Mouse (Mus musculus) neutrophil, adult 5-6 weeks (primary cell): Measurements from ENCODE around the gene Atp8a2. TPM values are rescaled to one million over a fixed set of nuclear protein-coding genes. Genes with fewer than 3 reads are reported as not detected.
A peak's percentile ranks its signal among the peaks of the same experiment; 100 is the strongest.

Experiments
- ATAC-seq: fragments of 151-379, 151-347 bp; 2 replicates; pipeline ENCODE4 v1.8.0; 2017; ENCODE audit warnings: mild to moderate bottlenecking, moderate TSS enrichment; ENCODE audit not compliant: insufficient number of reproducible peaks, poor library complexity, low FRiP score, severe bottlenecking; ENCODE audit errors: extremely low read depth
- total RNA-seq: library from RNA; stranded (forward); fragments of 200-1000 nt; gene quantifications from 2 replicates; pipeline ENCODE4 v1.2.3, GENCODE M21; 2017

The Atp8a2 gene
- total RNA-seq, 1 experiment from 2014 or later, result 0.23 TPM

DNA sequence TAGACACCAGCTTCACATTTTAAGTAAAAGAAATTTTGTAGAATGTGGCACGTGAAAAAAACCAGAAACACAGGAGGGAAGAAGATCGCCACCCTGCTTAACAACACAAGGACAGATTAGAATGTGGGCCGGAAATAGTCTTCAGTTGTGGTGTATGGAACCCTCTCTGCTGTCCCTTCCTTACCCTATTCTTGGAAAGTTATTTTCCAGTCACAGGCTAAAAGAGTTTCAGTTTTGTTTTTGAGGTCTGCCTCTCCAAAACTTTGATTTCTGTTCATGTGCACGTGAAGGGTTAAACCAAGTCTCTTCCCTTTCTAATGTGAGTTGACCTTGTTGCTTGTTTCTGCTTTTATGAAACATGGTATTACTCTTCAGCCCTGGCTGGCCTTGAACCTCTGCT, 501.8 kb downstream of the Atp8a2 start:
- ATAC-seq, result no peak

GRCm38 (mm10) chr14:59692164-59692563, 504.8 kb downstream of the Atp8a2 start:
- ATAC-seq, result no peak

- ATAC-seq, result no peak
These were observed 505.6 kb downstream of the Atp8a2 start for GRCm38 (mm10) chr14:59691402-59691801.

DNA sequence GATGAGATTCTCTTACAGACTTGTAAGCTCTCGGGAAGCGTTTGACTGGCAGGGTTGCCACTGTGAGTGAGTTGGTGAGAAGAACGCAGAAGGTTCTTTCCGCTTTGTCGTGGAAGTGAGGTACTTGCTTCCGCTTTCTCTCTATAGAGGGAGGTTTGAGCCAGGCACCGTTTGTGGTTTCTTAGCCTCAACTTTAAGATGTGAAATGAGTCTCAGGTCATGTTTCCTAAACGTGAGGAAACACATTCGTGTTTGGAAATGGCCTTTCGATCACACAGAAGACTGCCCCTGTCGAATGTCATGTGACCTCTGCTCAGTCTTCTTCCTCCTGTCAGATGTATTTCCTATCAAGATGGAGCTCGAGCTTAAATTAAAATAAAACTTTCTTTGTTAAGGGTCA, 506.0 kb downstream of the Atp8a2 start:
- ATAC-seq, result peak; percentile 40; the same call in 1 of the 2 replicates

DNA sequence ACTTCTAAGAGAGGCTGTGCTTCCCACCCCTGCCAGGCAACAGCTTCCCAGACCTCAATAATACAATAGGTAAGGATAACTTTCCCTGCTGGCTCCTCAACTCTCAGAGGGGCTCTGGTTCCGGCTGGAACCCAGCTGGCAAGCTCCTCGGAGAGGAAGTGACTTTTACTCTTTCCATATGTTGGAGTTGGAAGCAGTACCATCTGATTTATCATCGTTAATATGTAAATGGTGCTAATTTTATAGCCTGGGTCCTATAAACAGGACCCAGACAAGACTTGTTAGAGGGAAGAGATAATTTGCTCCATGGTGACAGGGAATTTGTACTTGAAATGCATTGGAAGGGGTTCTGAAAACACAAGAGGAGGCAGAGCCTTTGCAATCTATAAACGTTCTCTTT, 507.4 kb downstream of the Atp8a2 start:
- ATAC-seq, result no peak

DNA sequence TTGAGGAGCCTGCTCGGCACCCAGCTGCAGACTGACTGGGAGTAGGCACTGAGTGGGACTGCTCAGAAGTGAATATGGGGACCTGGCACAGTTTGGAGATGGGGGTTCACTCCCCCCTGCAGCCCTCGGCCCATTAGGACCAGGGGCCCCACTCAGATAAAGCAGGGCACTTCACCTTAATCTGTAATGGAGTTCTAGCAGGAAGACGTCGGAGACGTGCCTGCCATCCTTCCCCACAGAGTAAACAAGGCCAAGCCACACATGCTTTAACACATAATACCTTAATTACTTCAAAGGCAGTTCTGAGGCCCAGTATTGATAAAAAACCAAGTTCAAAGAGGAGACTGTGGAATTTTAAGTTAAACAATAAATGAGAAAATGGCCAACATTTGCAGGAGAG, 510.8 kb downstream of the Atp8a2 start:
- no peak for ATAC-seq

GRCm38 (mm10) chr14:59685343-59685742, 511.6 kb downstream of the Atp8a2 start:
- no peak for ATAC-seq

DNA sequence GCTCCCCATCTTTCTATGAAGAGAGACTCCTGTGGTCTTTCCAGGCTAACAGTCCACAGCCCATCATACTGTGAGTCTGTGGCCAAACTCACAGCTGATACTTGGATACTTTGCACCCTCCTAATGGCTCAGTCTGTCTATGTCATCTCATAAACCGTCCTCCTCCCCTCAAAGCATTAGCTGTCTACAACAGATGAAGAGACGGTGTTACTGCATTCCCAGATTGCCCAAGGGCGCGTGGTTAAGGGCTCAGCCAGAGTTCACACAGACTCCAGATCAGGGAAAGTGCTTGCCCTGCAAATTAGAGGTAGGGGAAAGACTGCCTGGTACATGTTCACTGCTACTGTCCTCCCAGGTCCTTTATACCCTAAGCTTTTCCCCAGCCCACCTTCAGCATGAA, 515.1 kb downstream of the Atp8a2 start:
- no peak for ATAC-seq

DNA sequence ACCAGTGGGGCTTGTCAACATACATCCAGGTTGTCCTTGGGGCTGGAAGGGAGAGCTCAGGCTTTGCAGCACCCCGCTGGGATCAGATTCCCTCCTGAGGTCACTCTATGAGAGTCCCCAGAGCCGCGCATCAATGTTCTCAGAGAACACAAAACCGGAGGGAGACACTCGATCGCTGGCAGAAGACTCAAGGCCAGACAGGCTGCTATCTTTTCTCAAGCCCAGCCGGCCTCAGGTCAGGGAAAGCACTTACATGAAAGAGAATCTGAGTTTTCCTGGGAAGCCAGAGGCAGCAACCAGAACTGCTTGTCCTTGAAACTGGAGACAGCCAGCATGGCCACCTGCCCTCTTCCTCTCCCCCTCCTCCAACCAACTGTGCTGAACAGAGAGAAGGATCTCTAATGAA, 519.4 kb downstream of the Atp8a2 start:
- ATAC-seq, result no peak

DNA sequence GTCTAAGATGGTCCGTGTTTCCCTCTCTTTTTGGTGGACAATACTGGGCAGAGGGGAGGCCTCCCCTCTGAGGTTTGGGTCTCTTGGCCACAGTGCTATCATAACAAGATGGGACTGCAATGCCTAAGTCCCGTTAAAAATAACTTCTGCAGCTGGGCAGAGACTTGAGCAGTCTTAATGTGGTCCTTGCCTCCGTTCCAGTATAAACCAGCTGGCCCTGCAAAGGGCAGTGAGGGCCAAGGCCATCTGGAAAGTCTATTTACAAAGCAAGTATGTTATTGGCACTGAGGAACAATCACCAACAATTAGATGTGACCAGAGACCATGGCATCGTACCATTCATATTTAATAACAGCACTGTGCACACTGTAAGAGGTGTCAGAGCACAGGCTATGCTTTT, 521.6 kb downstream of the Atp8a2 start:
- no peak for ATAC-seq

DNA sequence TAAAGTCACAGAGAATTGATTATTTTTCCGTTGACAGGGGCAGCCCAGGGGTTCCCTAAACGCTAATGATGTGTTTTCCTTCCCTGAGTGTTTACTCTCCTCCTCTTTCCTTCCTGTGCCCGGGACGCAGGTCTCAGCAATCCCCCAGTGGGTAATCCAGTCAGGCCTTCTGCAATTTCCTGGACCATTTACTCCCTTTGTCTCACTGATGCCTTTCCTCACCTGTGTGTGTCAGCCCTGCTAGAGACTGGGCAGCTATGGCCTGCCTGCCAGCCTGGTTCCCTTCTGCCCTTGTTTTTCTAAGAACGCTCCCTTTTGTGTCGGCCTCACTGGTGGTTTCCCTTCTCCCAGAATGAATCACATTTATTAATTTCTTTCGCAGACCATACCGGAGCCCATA, 522.4 kb downstream of the Atp8a2 start:
- no peak for ATAC-seq

DNA sequence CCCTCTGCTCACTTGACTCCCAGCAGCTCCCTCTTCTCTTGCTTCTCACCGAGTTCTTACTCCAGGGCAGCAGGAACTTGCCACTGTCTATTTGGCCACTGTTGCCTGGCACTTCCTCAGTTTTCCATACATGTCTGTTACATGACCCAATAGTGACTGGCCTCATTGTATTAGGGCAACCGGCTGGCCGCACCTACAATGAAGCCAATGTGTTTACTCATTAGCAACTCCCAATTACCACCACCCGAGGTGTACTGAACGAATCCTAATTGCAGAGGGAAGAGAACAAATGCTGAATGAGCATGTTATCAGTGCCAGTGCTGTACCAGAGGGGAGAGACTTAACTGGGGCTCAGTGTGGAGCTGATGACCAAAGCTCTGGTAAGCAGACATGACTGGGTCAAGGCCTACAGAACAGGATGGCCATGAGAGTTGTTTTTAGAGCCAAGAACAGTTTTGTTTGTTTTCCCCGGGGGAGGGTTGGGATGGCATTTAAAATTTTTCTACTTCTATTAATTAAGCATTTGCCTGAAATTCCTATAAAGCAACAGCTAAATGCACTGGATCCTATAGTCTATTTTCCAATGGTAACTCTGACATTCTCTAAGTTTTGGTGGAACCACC, 524.0 kb downstream of the Atp8a2 start:
- no peak for ATAC-seq

DNA sequence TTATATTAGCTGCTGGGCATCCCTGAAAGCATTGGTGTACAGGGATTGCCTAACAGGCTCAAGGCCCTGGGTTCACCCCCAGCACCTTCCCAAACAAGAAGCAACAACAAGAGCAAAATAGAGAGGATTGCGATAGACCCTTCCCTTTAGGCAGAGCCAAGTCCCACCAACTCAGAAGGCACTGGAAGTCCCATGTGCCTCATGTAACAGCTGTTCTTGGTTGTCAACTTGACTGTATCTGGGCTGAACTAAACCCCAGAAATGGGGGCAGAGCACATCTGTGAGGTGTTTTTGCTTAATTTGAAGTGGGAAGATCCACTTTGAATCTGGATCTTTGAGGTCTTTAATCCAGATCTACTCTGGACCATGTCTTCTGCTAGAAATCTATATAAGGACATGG, 539.9 kb downstream of the Atp8a2 start:
- ATAC-seq, result no peak

DNA sequence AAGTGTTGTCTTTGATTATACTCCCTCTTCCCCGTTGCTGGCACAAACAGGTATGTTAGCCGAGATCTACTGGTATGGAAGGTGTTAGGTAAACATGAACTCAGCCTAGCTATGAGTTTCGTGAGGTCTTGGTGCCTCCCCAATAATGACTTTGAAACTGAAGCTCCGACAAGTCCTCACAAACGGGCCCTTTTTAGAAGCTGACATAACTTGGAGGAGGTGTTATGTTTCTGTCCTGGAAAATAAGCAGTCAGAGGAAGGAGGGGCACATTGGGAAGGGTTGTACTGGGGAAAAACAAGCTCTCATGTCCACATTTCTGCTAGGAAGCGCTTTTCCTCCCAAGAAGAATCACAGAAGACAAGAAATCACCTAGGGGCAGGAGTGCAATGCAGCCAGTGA, 540.4 kb downstream of the Atp8a2 start:
- ATAC-seq, result no peak

GRCm38 (mm10) chr14:59649337-59649736, 547.6 kb downstream of the Atp8a2 start:
- ATAC-seq, result 0 out of 2 replicates have a peak, but pooled peaks have one; percentile 9

DNA sequence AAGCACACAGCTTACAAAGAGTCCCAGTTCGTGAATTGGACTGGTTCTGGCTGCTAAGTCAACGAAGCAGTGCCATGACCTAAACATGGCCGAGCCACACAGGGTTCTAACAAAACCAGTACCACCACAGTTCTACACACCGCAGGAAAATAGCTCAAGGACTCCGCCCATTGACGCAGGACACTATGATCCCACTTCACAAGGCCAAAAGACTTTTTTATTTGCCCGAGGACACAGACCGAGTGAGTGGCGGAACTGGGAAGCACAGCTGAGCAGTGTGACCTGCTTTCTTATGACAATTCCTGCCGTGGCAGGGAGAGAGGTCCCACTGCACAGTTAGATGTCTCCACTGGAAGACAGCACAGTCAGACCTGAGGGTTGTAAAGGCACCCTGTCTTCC, 548.4 kb downstream of the Atp8a2 start:
- no peak for ATAC-seq

GRCm38 (mm10) chr14:59646826-59647697, 549.9 kb downstream of the Atp8a2 start:
- no peak for ATAC-seq

GRCm38 (mm10) chr14:59644896-59645295, 552.1 kb downstream of the Atp8a2 start:
- ATAC-seq, result no peak

GRCm38 (mm10) chr14:59644166-59644565, 552.8 kb downstream of the Atp8a2 start:
- no peak for ATAC-seq

GRCm38 (mm10) chr14:59643582-59643981, 553.4 kb downstream of the Atp8a2 start:
- ATAC-seq, result 0 out of 2 replicates have a peak, but pooled peaks have one; percentile 5
